ENCODE assay signal across 23 mouse cellular contexts in genomic region chr15:8697500-8697899, GRCm38 (mm10). TPM values are rescaled to one million over a fixed set of nuclear protein-coding genes. Genes with fewer than 3 reads are reported as not detected.
A peak's percentile ranks its signal among the peaks of the same experiment; 100 is the strongest.
DNase-seq lines count a peak whose midpoint lies in the region; ATAC-seq and TF ChIP-seq lines count a peak whose summit lies in the region.
"Had no signal": no experiment of that assay in that cellular context is flagged by ENCODE, and none has a peak within 500 bp of the region (broad histone marks: within the 10 kb centered on the region; RNA-seq: fewer than 3 reads in every experiment).

No protein-coding gene starts in this region.

- no peak for DNase-seq in frontal cortex, postnatal 25 days (ENCODE audit: low spot score in 2 of 2)
- peak; percentile 57 to 76 for DNase-seq in layer of hippocampus, adult 18-20 months (ENCODE audit: low spot score in 2 of 2)
- no peak for DNase-seq in layer of hippocampus, postnatal 14 days (ENCODE audit: low spot score in 2 of 2)
- no peak for DNase-seq in adrenal gland, adult 8-10 months
- DNase-seq in spleen, adult 18-20 months = no peak
- DNase-seq: adrenal gland, postnatal 36 days; cerebellum, adult 11-12 months; cerebellum, postnatal 10 days; gastrocnemius, adult 2 months; kidney, adult 8-10 months; kidney, postnatal 10 days; lung, adult 18-20 months; lung, postnatal 10 days; thymus, adult 2 months; thymus, postnatal 4 days had no signal

- peak; percentile 96 for ATAC-seq in frontal cortex, adult (ENCODE audit: low TSS enrichment)
- ATAC-seq: liver, embryonic 12.5 days had no signal

- no peak for TF ChIP-seq CTCF in ES-Bruce4 (IDR thresholded peaks at IDR 0.05; ENCODE audit: low read depth, low read length)

- no peaks in the 10 kb centered on the region for H3K27me3 ChIP-seq in ES-Bruce4 (ENCODE audit: control insufficient read depth, insufficient read depth, low read length, poor library complexity, severe bottlenecking)
- H3K27me3 ChIP-seq: hindbrain, embryonic 15.5 days; limb, embryonic 13.5 days; liver, embryonic 12.5 days had no signal

- H3K27ac ChIP-seq in ES-Bruce4 (ENCODE audit: insufficient read depth, low read length) = peak overlapping the region; percentile 98
- peak overlapping the region; percentile 93 for H3K27ac ChIP-seq in brown adipose tissue, adult 24 weeks (replicated peaks; ENCODE audit: low read depth, low read length)
- H3K27ac ChIP-seq: gastrocnemius, adult 2 months; hindbrain, embryonic 15.5 days; limb, embryonic 13.5 days; liver, embryonic 12.5 days had no signal

- no peak for TF ChIP-seq POLR2A in ES-Bruce4 (IDR thresholded peaks at IDR 0.05; ENCODE audit: insufficient read depth, low read length)

- H3K36me3 ChIP-seq in ES-Bruce4 (ENCODE audit: control insufficient read depth, insufficient read depth, low read length, poor library complexity, severe bottlenecking) = peaks cover 4% of the 10 kb centered on the region; the same call in 1 of the 2 replicates
- H3K36me3 ChIP-seq: embryonic facial prominence, embryonic 10.5 days; hindbrain, embryonic 15.5 days; liver, embryonic 12.5 days had no signal

- H3K4me3 ChIP-seq in ES-Bruce4 (ENCODE audit: low read depth, low read length) = no peak overlapping the region
- H3K4me3 ChIP-seq in brown adipose tissue, adult 24 weeks (ENCODE audit: insufficient read depth, low read depth, low read length) = no peak overlapping the region
- H3K4me3 ChIP-seq: embryonic facial prominence, embryonic 10.5 days; gastrocnemius, adult 2 months; hindbrain, embryonic 15.5 days; limb, embryonic 13.5 days; liver, embryonic 12.5 days had no signal

- peaks cover 2% of the 10 kb centered on the region for H3K4me1 ChIP-seq in ES-Bruce4 (ENCODE audit: control insufficient read depth, insufficient read depth, low read length)
- no peaks in the 10 kb centered on the region; the same call in 1 of the 2 replicates for H3K4me1 ChIP-seq in brown adipose tissue, adult 24 weeks (ENCODE audit: control insufficient read depth, insufficient read depth, insufficient read length, low read length)
- H3K4me1 ChIP-seq: hindbrain, embryonic 15.5 days; limb, embryonic 13.5 days had no signal

- peak; percentile 56; the same call in 1 of the 2 replicates for TF ChIP-seq EP300 in ES-Bruce4 (IDR thresholded peaks at IDR 0.05; ENCODE audit: insufficient read depth, low read depth, low read length)

- no peak overlapping the region for H3K9ac ChIP-seq in ES-Bruce4 (ENCODE audit: low read depth, poor library complexity, severe bottlenecking)
- H3K9ac ChIP-seq: hindbrain, embryonic 15.5 days; limb, embryonic 13.5 days; liver, embryonic 12.5 days had no signal

- peaks cover 16% of the 10 kb centered on the region for H3K9me3 ChIP-seq in ES-Bruce4 (replicated peaks; ENCODE audit: control insufficient read depth, insufficient read depth, low read length, poor library complexity, severe bottlenecking)
- H3K9me3 ChIP-seq: embryonic facial prominence, embryonic 10.5 days; hindbrain, embryonic 15.5 days; limb, embryonic 13.5 days; liver, embryonic 12.5 days had no signal

RNA-seq across cellular contexts. Expression of gene Slc1a3, which starts 13.1 kb away (rescaled TPM):
- 100 to 1,000 TPM; 371 to 373 TPM for total RNA-seq in layer of hippocampus, adult 18-20 months (2021)
- total RNA-seq in layer of hippocampus, postnatal 14 days (2021) = 100 to 1,000 TPM; 440 to 480 TPM
- 21.7 and 25.4 TPM in 2 replicates for polyA plus RNA-seq in ES-Bruce4 (2011; ENCODE audit: insufficient read depth, insufficient read length, low read depth, missing spikeins)
- polyA plus RNA-seq in brown adipose tissue, adult 24 weeks (2012; ENCODE audit: insufficient read depth, insufficient read length, missing spikeins) = 32.5 and 36.7 TPM in 2 replicates
- total RNA-seq in adrenal gland, adult 8-10 months (2022) = 10 to 100 TPM in 3 of 4 experiments, 1 to 10 TPM in 1; 5.7 to 19.4 (median 16.8) TPM
- total RNA-seq: neutrophil, adult 5-6 weeks had no signal

Comparison
In these comparisons a context has a peak if more than half of its experiments do, and no peak if none do; other contexts are left out.
1. DNase-seq: peak in layer of hippocampus, adult 18-20 months (2 of 2); none in frontal cortex, postnatal 25 days (0 of 2), layer of hippocampus, postnatal 14 days (0 of 2), adrenal gland, adult 8-10 months (single experiment) and spleen, adult 18-20 months (0 of 2).
2. RNA of gene Slc1a3, which starts 13.1 kb away (total RNA-seq): 440 to 480 TPM in layer of hippocampus, postnatal 14 days and 371 to 373 TPM in layer of hippocampus, adult 18-20 months; 5.7 to 19.4 TPM in adrenal gland, adult 8-10 months; every median in the first group is over 10 times any median in the second.